Mouse (Mus musculus): Measurements from ENCODE around the gene Aqp7. TPM values are rescaled to one million over a fixed set of nuclear protein-coding genes. Genes with fewer than 3 reads are reported as not detected.

The Aqp7 gene
- total and polyA plus RNA-seq, 2 experiments from 2014 or later = 10.8 to 20.6 TPM

- no peak for DNase-seq (ENCODE audit: low spot score)
- H3K4me2 ChIP-seq (ENCODE audit: low read depth, low read length) = no peak overlapping the region
- 62% methylated on average over 8 of the region's 9 CpGs for WGBS
Observed at GRCm38 (mm10) chr4:41057361-41057760, 9.4 kb upstream of the Aqp7 start.

GRCm38 (mm10) chr4:41056742-41057332, 8.9 kb upstream of the Aqp7 start:
- Histone ChIP-seq H3K4me3 (ENCODE audit: low read depth, low read length) (no peak overlapping the region), H3K9me3 (replicated peaks; ENCODE audit: control insufficient read depth, low read length) (no peaks in the 10 kb centered on the region), H3K36me3 (replicated peaks; ENCODE audit: control insufficient read depth, insufficient read depth, low read length) (no peaks in the 10 kb centered on the region), H3K9ac (replicated peaks; ENCODE audit: low read depth, low read length) (no peak overlapping the region), H3K27ac (ENCODE audit: low read depth) (no peak overlapping the region), H3K4me1 (ENCODE audit: control insufficient read depth, insufficient read depth) (peaks cover 15% of the 10 kb centered on the region; the same call in 1 of the 2 replicates), H3K27me3 (ENCODE audit: control insufficient read depth, insufficient read depth, low read length) (0 out of 2 replicates have a peak, but pooled peaks cover 4% of the 10 kb centered on the region), H3K4me2 (ENCODE audit: low read depth, low read length) (no peak overlapping the region)
- ATAC-seq (ENCODE audit: insufficient read depth, low read depth) (no peak), DNase-seq (ENCODE audit: low spot score) (no peak)
- 67% methylated on average over 7 of the region's 7 CpGs for WGBS
- TF ChIP-seq CTCF (IDR thresholded peaks at IDR 0.05; ENCODE audit: low read depth) (no peak), EP300 (IDR thresholded peaks at IDR 0.05; ENCODE audit: low read depth) (no peak)

More at GRCm38 (mm10) chr4:41057361-41057760, 9.4 kb upstream of the Aqp7 start:
- ATAC-seq (ENCODE audit: insufficient read depth, low read depth) = no peak
- H3K4me1 ChIP-seq (ENCODE audit: control insufficient read depth, insufficient read depth) = peaks cover 15% of the 10 kb centered on the region; the same call in 1 of the 2 replicates
- H3K27me3 ChIP-seq (ENCODE audit: control insufficient read depth, insufficient read depth, low read length) = 0 out of 2 replicates have a peak, but pooled peaks cover 4% of the 10 kb centered on the region
- H3K9me3 ChIP-seq (replicated peaks; ENCODE audit: control insufficient read depth, low read length) = no peaks in the 10 kb centered on the region
- no peak overlapping the region for H3K9ac ChIP-seq (replicated peaks; ENCODE audit: low read depth, low read length)
- H3K4me3 ChIP-seq (ENCODE audit: low read depth, low read length) = no peak overlapping the region
- no peaks in the 10 kb centered on the region for H3K36me3 ChIP-seq (replicated peaks; ENCODE audit: control insufficient read depth, insufficient read depth, low read length)
- H3K27ac ChIP-seq (ENCODE audit: low read depth) = no peak overlapping the region
- TF ChIP-seq CTCF (IDR thresholded peaks at IDR 0.05; ENCODE audit: low read depth) (no peak), EP300 (IDR thresholded peaks at IDR 0.05; ENCODE audit: low read depth) (no peak)

GRCm38 (mm10) chr4:41056253-41056652, 8.3 kb upstream of the Aqp7 start:
- ATAC-seq (ENCODE audit: insufficient read depth, low read depth) (no peak), DNase-seq (ENCODE audit: low spot score) (no peak)
- no peak overlapping the region for H3K9ac ChIP-seq (replicated peaks; ENCODE audit: low read depth, low read length)
- peaks cover 15% of the 10 kb centered on the region; the same call in 1 of the 2 replicates for H3K4me1 ChIP-seq (ENCODE audit: control insufficient read depth, insufficient read depth)
- no peak overlapping the region for H3K4me3 ChIP-seq (ENCODE audit: low read depth, low read length)
- 0 out of 2 replicates have a peak, but pooled peaks cover 4% of the 10 kb centered on the region for H3K27me3 ChIP-seq (ENCODE audit: control insufficient read depth, insufficient read depth, low read length)
- no peak overlapping the region for H3K27ac ChIP-seq (ENCODE audit: low read depth)
- 71% methylated on average over 1 of the region's 1 CpGs for WGBS
- no peak for TF ChIP-seq EP300 (IDR thresholded peaks at IDR 0.05; ENCODE audit: low read depth)
- no peak for TF ChIP-seq CTCF (IDR thresholded peaks at IDR 0.05; ENCODE audit: low read depth)
- H3K4me2 ChIP-seq (ENCODE audit: low read depth, low read length) = no peak overlapping the region
- H3K36me3 ChIP-seq (replicated peaks; ENCODE audit: control insufficient read depth, insufficient read depth, low read length) = no peaks in the 10 kb centered on the region
- no peaks in the 10 kb centered on the region for H3K9me3 ChIP-seq (replicated peaks; ENCODE audit: control insufficient read depth, low read length)

GRCm38 (mm10) chr4:41055111-41055510, 7.2 kb upstream of the Aqp7 start:
- TF ChIP-seq CTCF (IDR thresholded peaks at IDR 0.05; ENCODE audit: low read depth) = no peak
- no peak for TF ChIP-seq EP300 (IDR thresholded peaks at IDR 0.05; ENCODE audit: low read depth)
- H3K4me1 ChIP-seq (ENCODE audit: control insufficient read depth, insufficient read depth) = peaks cover 15% of the 10 kb centered on the region
- peak overlapping the region; percentile 12; the same call in 1 of the 2 replicates for H3K4me3 ChIP-seq (ENCODE audit: low read depth, low read length)
- no peaks in the 10 kb centered on the region for H3K9me3 ChIP-seq (replicated peaks; ENCODE audit: control insufficient read depth, low read length)
- peak overlapping the region; percentile 54 for H3K4me2 ChIP-seq (ENCODE audit: low read depth, low read length)
- H3K36me3 ChIP-seq (replicated peaks; ENCODE audit: control insufficient read depth, insufficient read depth, low read length) = no peaks in the 10 kb centered on the region
- peak overlapping the region; percentile 65 for H3K27ac ChIP-seq (ENCODE audit: low read depth)
- 13% methylated on average over 13 of the region's 13 CpGs for WGBS
- peak; percentile 21 for DNase-seq (ENCODE audit: low spot score)
- H3K27me3 ChIP-seq (ENCODE audit: control insufficient read depth, insufficient read depth, low read length) = no peaks in the 10 kb centered on the region
- H3K9ac ChIP-seq (replicated peaks; ENCODE audit: low read depth, low read length) = peak overlapping the region; percentile 38; the same call in 1 of the 2 replicates
- ATAC-seq (ENCODE audit: insufficient read depth, low read depth) = peak; percentile 64

- Histone ChIP-seq H3K4me3 (ENCODE audit: low read depth, low read length) (no peak overlapping the region), H3K4me1 (ENCODE audit: control insufficient read depth, insufficient read depth) (peaks cover 26% of the 10 kb centered on the region), H3K36me3 (replicated peaks; ENCODE audit: control insufficient read depth, insufficient read depth, low read length) (no peaks in the 10 kb centered on the region), H3K4me2 (ENCODE audit: low read depth, low read length) (no peak overlapping the region), H3K9ac (replicated peaks; ENCODE audit: low read depth, low read length) (no peak overlapping the region), H3K27me3 (ENCODE audit: control insufficient read depth, insufficient read depth, low read length) (no peaks in the 10 kb centered on the region), H3K9me3 (replicated peaks; ENCODE audit: control insufficient read depth, low read length) (no peaks in the 10 kb centered on the region), H3K27ac (ENCODE audit: low read depth) (no peak overlapping the region)
- DNase-seq (ENCODE audit: low spot score) (no peak), ATAC-seq (ENCODE audit: insufficient read depth, low read depth) (no peak)
- whole genome bisulfite sequencing = 85% methylated on average over 7 of the region's 7 CpGs
- no peak for TF ChIP-seq CTCF (IDR thresholded peaks at IDR 0.05; ENCODE audit: low read depth)
- no peak for TF ChIP-seq EP300 (IDR thresholded peaks at IDR 0.05; ENCODE audit: low read depth)
Observed at GRCm38 (mm10) chr4:41051781-41052180, 3.8 kb upstream of the Aqp7 start.

All from heart, postnatal 0 days (tissue).